Mouse (Mus musculus) layer of hippocampus, postnatal 10 days (tissue): Measurements from ENCODE around the gene Zfp385a. TPM values are rescaled to one million over a fixed set of nuclear protein-coding genes. Genes with fewer than 3 reads are reported as not detected.
A peak's percentile ranks its signal among the peaks of the same experiment; 100 is the strongest.

ENCODE experiments used
- DNase-seq, 2 experiments: peaks; one replicate each; pipeline ENCODE4 v3.0.0; 2021; ENCODE audit warnings: low spot score in 2 of 2
- total RNA-seq, 2 experiments: library from RNA; stranded (reverse); gene quantifications; 2 replicates each; pipeline ENCODE4 v1.2.3; 2021

Zfp385a gene
- total RNA-seq, 2 experiments from 2014 or later, result 36.5 to 45.0 TPM

- DNase-seq, result no peak
Observed at GRCm38 (mm10) chr15:103364761-103365160, 24.9 kb upstream of the Zfp385a start.

- DNase-seq, result no peak
Observed at GRCm38 (mm10) chr15:103363809-103364208, 23.9 kb upstream of the Zfp385a start.

DNA sequence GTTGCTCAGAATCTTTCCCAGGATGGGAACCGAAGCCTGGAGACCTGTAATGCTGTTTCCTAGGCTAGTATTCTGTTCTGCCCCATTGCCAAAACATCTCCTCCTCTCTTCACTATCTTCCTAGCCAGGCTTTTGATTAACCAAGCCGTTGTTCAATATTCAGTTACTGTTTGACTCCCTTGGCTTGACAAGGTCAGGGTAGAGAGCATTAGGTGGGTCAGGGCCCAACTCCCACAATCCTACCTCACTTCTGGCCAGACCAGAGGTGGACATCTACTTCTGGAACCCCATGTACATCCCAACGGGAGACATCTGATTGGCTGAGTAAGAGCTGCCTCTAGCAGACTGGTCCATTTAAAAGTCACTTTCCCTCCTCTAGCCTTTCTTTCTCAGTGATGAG is 23.1 kb upstream of the Zfp385a start:
- no peak for DNase-seq

- no peak for DNase-seq
Observed at GRCm38 (mm10) chr15:103362333-103362732, 22.4 kb upstream of the Zfp385a start.

GRCm38 (mm10) chr15:103361269-103361668 is 21.4 kb upstream of the Zfp385a start:
- DNase-seq, result no peak

DNA sequence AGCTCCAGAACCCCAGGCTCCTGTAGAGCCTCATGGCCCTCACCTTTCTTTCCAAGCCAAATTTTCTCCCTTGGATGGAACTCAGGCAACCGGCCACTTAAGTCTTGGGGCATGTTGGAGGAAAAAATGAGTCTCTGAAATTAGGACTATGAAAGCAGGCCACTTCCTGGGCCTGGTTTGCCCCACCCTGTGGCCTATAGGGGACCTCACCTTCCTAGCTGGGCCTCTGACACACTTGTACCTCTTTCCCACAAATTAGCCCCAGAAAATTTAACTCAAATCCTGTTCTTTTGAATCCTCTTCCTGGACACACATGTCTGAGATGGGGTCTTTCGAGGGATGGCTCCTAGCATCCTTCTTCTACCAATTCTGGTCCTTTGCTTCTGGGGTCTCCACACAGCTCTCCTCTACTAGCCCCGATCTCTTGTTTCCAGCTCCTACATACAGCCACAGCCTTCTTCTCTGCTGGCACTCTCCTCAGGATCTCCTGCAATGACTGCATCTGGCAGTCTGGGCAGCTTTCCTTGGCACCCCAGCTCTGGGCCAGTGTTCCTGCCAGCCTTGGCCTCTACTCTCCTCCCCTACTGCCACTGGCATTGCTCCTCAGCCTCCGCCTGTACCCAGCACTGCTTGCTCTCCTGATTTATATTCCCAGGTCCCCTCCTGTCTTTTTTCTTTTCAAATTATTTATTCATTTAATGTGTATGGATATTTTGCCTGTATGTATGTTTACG is 20.1 kb upstream of the Zfp385a start:
- peak; percentile 66 to 72 for DNase-seq

GRCm38 (mm10) chr15:103359122-103359510 is 19.2 kb upstream of the Zfp385a start:
- no peak for DNase-seq

- DNase-seq, result no peak
Observed at GRCm38 (mm10) chr15:103358278-103359121, 18.6 kb upstream of the Zfp385a start.

DNA sequence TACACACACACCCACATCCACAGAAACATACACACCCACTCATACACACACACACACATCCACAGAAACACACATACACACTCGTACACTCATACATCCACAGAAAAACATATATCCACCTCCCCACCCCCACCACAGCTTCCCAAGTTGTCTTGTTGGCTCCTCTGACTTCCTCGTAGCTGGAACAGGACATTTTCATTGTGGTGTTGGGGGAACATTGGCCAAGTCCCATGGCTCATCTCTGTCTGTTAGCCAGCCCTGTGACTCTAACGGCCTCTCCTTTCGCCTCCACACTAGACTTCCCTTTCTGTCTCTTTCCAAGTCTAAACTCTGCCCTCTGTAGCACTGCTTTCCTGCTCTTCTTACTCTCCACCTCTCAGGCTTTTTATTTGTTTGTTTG is 17.9 kb upstream of the Zfp385a start:
- no peak for DNase-seq

DNA sequence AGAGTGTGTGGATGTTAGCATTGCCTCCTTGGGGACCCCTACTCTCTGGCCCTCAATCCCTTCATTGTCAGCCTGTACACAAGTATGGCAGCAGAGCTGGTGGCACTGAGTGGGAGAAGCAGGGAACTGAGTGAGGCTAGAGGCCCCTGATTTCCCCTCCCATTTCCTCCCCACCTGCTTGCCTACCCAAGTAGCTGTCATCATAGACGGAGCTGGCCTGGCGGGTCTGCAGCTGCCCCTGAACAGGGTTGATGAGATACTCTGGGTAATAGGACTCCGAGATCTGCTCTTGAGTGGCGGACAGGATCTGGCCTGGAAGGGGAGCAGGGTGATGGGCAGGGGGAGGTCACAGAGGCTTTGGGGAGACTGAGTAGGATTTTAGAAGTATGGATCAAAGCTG is 16.2 kb upstream of the Zfp385a start:
- no peak for DNase-seq

GRCm38 (mm10) chr15:103355420-103355819 is 15.5 kb upstream of the Zfp385a start:
- no peak for DNase-seq

DNA sequence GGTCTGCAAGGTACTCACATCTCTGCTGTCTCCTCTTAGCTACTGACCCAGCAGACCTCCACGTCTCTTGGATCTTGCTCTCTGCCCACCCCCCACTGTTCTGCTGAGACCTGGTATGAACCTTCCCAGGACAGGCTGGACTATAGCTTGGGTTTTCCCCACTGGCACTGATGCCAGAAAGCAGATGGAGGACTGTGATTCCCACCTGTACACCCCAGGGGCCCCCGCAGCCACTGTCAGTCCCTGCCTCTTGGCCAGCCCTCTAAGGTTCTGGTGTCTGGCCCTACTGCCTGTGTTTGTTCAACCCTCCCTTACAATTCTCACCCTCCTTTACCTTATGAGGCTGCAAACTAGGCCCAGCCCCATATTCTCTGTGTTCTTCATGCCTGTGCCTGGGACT is 14.8 kb upstream of the Zfp385a start:
- DNase-seq, result no peak

DNA sequence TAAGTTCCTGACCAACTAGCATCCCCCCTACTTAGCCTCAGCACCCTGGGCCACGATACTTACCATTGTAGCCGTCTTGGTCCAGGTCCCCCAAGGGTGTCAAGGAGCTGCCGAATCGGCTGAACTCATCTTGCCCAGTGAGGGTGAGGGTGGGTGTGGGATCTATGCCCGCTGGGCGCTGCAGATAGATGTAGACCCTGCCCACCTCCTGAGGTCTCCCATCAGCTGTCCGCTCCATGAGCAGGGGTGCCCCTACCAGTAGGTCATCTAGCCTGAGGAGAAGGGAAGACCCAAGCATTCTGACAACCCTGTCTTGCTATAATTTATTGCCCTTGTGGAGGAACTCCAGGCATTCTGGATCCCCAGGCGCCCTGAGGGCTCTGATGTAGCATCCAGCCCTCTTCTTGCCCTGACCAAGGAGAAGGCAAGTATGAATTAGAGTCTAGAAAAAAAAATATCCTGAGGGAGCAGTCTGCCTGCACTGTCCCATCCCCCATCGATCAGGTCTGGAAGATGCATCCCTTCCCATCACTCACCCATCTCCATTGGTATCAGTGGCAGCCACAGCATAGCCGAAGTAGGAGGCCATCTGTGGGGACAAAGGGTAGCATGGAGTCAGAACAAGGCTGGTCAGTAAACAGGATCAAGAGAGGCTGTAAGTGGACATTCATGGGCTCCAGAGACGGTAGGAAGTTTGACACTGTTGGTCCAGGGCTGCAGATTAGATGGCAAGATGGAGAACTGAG is 13.8 kb upstream of the Zfp385a start:
- DNase-seq, result no peak

DNA sequence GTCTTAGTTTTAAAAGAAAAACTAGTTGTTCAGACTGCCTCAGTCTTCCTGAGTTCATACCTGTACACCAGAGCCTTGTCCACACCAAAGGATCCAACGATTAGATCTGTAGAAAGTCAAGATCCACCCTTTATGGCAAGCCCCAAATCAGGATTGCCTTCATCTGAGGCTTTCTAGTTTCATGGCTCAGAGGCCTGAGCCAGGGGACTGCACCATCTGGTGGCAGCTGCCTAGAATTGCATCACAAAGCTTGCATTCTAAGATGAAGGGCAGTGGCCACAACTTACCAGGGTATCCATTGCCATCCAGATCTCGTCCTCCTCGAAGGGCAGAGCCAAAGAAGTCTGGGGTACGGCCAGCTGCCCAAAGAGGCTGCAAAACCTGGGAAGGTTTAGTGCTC is 13.0 kb upstream of the Zfp385a start:
- DNase-seq, result peak; percentile 61 to 72

- DNase-seq, result peak; percentile 67 to 71
Observed at GRCm38 (mm10) chr15:103347275-103347684, 7.4 kb upstream of the Zfp385a start.

- DNase-seq, result no peak
Observed at GRCm38 (mm10) chr15:103345789-103346188, 5.9 kb upstream of the Zfp385a start.

DNA sequence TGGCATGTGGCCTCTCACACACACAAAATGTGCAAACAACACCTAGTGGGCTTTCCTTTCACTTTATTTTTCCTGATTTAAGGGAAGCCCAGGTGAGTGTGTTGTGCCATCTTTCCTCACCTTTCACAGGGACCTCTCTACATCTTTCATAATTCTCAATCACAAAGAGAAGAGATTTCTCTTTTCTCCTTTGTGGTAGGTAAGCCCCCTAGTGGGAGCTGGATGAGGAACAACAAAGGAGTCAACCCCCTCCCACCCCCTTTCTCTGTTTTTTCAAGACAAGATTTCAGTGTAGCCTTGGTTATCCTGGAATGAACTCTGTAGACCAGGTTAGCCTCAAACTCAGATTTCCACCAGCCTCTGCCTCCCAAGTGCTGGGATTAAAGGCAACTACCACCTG is 3.7 kb upstream of the Zfp385a start:
- no peak for DNase-seq

DNA sequence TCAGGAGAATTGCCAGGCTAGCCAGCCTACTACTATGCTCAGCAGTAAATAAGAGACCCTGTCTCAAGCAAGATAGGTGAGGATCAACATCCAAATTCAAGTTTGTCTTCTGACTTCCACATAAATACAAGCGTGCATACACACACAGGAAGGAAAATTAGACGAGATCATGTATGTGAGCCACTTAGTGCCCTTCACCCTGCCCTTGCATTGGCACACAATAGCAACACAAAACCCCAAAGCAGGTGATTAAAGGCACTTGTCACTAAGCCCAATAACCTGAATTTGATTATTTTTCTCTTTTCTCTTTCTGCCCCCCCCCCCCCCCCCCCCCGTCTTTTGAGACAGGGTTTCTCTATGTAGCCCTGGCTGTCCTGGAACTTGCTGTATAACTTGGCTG is 3.1 kb upstream of the Zfp385a start:
- no peak for DNase-seq

- peak; percentile 80 to 82 for DNase-seq
Observed at GRCm38 (mm10) chr15:103342415-103342814, 2.5 kb upstream of the Zfp385a start.

DNA sequence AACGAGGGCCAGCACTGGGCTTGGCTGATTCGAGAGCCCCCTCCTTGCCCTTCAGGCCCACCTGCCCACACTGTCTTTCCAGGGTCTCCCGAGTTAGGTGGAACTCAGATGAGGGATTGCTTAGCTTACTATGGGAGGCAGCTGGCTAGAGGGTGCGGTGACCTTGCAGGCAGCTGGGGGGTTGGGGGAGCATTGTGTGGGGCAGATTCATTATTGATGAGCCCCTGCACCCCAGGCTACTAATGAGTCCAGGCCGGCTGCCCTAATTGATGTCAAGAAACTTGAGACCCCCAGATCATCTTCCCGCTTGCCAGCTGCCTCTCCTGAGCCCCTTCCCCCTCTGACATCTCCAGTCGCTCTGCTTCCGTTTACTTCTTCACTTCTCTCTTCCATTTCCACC is 1.7 kb upstream of the Zfp385a start:
- DNase-seq, result no peak

DNA sequence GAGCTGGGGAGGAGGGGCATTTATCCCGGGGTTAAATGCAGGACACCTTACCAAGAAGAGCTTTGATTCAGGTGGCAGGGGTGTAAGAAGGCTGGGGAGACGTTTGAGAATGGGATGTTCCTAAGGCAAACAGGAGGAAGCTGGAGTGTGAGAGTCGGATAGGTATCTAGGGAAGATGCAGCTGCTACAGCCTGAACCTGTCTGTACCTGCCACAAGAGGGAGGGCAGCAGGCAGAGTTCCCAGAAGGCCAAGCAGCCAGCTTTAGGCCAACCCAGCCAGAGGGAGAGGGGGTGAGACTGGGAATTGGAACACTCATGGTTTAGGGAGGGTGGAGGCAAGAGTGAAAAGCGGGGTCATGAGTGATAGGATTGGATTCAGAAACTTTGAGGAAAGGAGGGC is 893 bp upstream of the Zfp385a start:
- no peak for DNase-seq
